Mouse (Mus musculus): Measurements from ENCODE around the gene Iqce. TPM values are rescaled to one million over a fixed set of nuclear protein-coding genes. Genes with fewer than 3 reads are reported as not detected.

Gene Iqce
- polyA plus RNA-seq (2016; fragmentation: Nextera tagmentation; extraction: Ambion mirVana), result 25.9 and 29.7 TPM in 2 replicates

GRCm38 (mm10) chr5:140702103-140702513, at the start of gene Iqce:
Iqce (minus strand) TSS chr5:140702378.
- 1% methylated on average over 30 of the region's 33 CpGs for WGBS
- ATAC-seq (ENCODE audit: insufficient number of reproducible peaks, insufficient read depth, low FRiP score, low TSS enrichment), result peak; percentile 44
- H3K27me3 ChIP-seq, result no peaks in the 10 kb centered on the region
- H3K4me2 ChIP-seq (replicated peaks), result peak within 1 kb of the TSS; percentile 72
- no peaks in the 10 kb centered on the region for H3K9me3 ChIP-seq
- H3K27ac ChIP-seq, result peak within 1 kb of the TSS; percentile 81
- peak within 1 kb of the TSS; percentile 73 for H3K9ac ChIP-seq
- H3K4me1 ChIP-seq, result peaks cover 21% of the 10 kb centered on the region
- H3K36me3 ChIP-seq, result peaks cover 12% of the 10 kb centered on the region
- peak within 1 kb of the TSS; percentile 80 for H3K4me3 ChIP-seq

GRCm38 (mm10) chr5:140750925-140751324, 48.7 kb upstream of the Iqce start:
- H3K4me1 ChIP-seq, result peaks cover 7% of the 10 kb centered on the region; the same call in 1 of the 2 replicates
- H3K4me2 ChIP-seq (replicated peaks), result no peak overlapping the region
- no peaks in the 10 kb centered on the region for H3K27me3 ChIP-seq
- H3K9me3 ChIP-seq, result no peaks in the 10 kb centered on the region
- 0% methylated on average over 1 of the region's 2 CpGs for WGBS
- H3K36me3 ChIP-seq, result no peaks in the 10 kb centered on the region
- ATAC-seq (ENCODE audit: insufficient number of reproducible peaks, insufficient read depth, low FRiP score, low TSS enrichment), result no peak
- no peak overlapping the region for H3K9ac ChIP-seq
- no peak overlapping the region for H3K27ac ChIP-seq
- no peak overlapping the region for H3K4me3 ChIP-seq

DNA sequence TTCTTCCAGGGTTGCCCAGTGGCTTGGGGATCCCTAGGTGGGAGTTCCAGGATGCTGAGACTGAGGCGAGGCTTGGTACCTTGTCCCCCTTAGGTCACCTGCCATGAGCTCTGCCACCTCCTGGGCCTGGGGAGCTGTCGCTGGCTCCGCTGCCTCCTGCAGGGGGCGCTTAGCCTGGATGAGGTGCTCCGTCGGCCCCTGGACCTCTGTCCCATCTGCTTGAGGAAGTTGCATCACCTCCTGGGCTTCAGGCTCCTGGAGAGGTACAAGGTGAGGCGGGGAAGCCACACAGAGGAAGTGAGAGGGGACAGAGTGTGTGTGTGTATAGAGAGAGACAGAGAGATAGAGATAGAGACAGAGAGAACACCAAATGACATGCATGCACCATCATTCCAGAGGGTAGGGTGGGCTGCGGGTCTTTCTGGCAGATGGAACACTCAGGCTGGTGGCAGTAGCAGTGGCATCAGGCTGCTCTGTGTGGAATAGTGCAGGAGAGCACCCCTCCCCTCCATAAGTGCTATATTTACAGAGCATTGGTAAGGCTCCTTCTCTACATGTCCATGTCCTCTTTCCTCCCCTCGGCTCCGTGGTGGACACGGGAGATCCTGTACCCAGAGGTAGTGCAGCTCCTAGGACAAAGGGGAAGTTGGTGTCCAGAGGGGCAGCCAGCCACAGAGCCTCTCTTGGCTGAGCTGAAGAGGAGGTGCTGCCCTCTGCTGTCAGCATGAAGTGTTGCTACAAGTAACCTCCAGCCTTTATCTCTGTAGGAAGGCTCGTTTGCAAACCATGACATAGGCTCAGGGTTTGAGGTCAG, 47.1 kb upstream of the Iqce start:
- WGBS, result 19% methylated on average over 12 of the region's 12 CpGs
- Histone ChIP-seq H3K4me2 (replicated peaks) (peak overlapping the region; percentile 47), H3K4me3 (peak overlapping the region; percentile 26), H3K27me3 (no peaks in the 10 kb centered on the region), H3K4me1 (peaks cover 7% of the 10 kb centered on the region; the same call in 1 of the 2 replicates), H3K9me3 (no peaks in the 10 kb centered on the region), H3K27ac (0 out of 2 replicates have a peak overlapping the region, but pooled peaks have one; percentile 26), H3K36me3 (no peaks in the 10 kb centered on the region), H3K9ac (peak overlapping the region; percentile 29)
- no peak; the same call in 1 of the 2 replicates for ATAC-seq (ENCODE audit: insufficient number of reproducible peaks, insufficient read depth, low FRiP score, low TSS enrichment)

- Histone ChIP-seq H3K4me1 (peaks cover 12% of the 10 kb centered on the region), H3K27ac (no peak overlapping the region), H3K4me3 (no peak overlapping the region), H3K36me3 (no peaks in the 10 kb centered on the region), H3K4me2 (replicated peaks) (no peak overlapping the region), H3K27me3 (0 out of 2 replicates have a peak, but pooled peaks cover 3% of the 10 kb centered on the region), H3K9ac (no peak overlapping the region), H3K9me3 (no peaks in the 10 kb centered on the region)
- ATAC-seq (ENCODE audit: insufficient number of reproducible peaks, insufficient read depth, low FRiP score, low TSS enrichment), result no peak
- WGBS, result 87% methylated on average over 10 of the region's 10 CpGs
Measured at GRCm38 (mm10) chr5:140748425-140748824, 46.2 kb upstream of the Iqce start.

- no peak for ATAC-seq (ENCODE audit: insufficient number of reproducible peaks, insufficient read depth, low FRiP score, low TSS enrichment)
- no peak overlapping the region for H3K27ac ChIP-seq
- no peak overlapping the region for H3K4me2 ChIP-seq (replicated peaks)
- H3K4me1 ChIP-seq, result peaks cover 6% of the 10 kb centered on the region; the same call in 1 of the 2 replicates
- H3K9me3 ChIP-seq, result no peaks in the 10 kb centered on the region
- WGBS, result 29% methylated on average over 12 of the region's 12 CpGs
- no peak overlapping the region for H3K4me3 ChIP-seq
- no peak overlapping the region for H3K9ac ChIP-seq
- H3K27me3 ChIP-seq, result 0 out of 2 replicates have a peak, but pooled peaks cover 3% of the 10 kb centered on the region
- H3K36me3 ChIP-seq, result no peaks in the 10 kb centered on the region
Measured at GRCm38 (mm10) chr5:140743706-140744131, 41.5 kb upstream of the Iqce start.

- no peak for ATAC-seq (ENCODE audit: insufficient number of reproducible peaks, insufficient read depth, low FRiP score, low TSS enrichment)
- H3K27ac ChIP-seq, result no peak overlapping the region
- H3K4me3 ChIP-seq, result no peak overlapping the region
- peaks cover 11% of the 10 kb centered on the region for H3K27me3 ChIP-seq
- H3K9me3 ChIP-seq, result no peaks in the 10 kb centered on the region
- no peaks in the 10 kb centered on the region for H3K36me3 ChIP-seq
- no peak overlapping the region for H3K9ac ChIP-seq
- no peak overlapping the region for H3K4me2 ChIP-seq (replicated peaks)
- peaks cover 6% of the 10 kb centered on the region; the same call in 1 of the 2 replicates for H3K4me1 ChIP-seq
Measured at GRCm38 (mm10) chr5:140741877-140742276, 39.7 kb upstream of the Iqce start.

GRCm38 (mm10) chr5:140741040-140741439, 38.9 kb upstream of the Iqce start:
- Histone ChIP-seq H3K27ac (no peak overlapping the region), H3K9me3 (peaks cover 5% of the 10 kb centered on the region; the same call in 1 of the 2 replicates), H3K4me3 (no peak overlapping the region), H3K4me1 (peaks cover 6% of the 10 kb centered on the region; the same call in 1 of the 2 replicates), H3K9ac (no peak overlapping the region), H3K4me2 (replicated peaks) (no peak overlapping the region), H3K36me3 (no peaks in the 10 kb centered on the region), H3K27me3 (peaks cover 19% of the 10 kb centered on the region)
- 71% methylated on average over 11 of the region's 11 CpGs for WGBS
- ATAC-seq (ENCODE audit: insufficient number of reproducible peaks, insufficient read depth, low FRiP score, low TSS enrichment), result no peak

DNA sequence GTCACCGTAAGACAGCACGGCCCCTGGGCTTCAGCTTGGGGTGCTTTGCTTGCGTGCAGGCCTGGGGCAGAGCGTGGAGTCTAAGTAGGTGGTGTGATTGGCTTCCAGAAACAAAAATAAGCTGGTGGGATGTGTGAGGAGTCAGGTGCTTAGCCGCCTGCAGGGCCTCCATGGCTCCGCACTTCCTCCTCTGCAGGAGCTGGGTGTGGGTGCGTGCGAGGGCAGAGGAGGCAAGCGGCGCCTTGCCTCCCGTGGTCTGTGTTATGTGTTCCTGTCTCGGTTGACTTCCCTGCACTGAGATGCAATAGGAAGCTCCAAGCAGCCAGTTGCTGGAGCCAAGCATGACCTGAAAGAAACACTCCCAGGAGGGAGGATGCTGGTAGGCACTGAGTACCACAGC, 37.6 kb upstream of the Iqce start:
- H3K9me3 ChIP-seq, result peaks cover 5% of the 10 kb centered on the region; the same call in 1 of the 2 replicates
- H3K36me3 ChIP-seq, result no peaks in the 10 kb centered on the region
- H3K27me3 ChIP-seq, result peaks cover 32% of the 10 kb centered on the region
- H3K9ac ChIP-seq, result no peak overlapping the region
- peaks cover 14% of the 10 kb centered on the region; the same call in 1 of the 2 replicates for H3K4me1 ChIP-seq
- no peak overlapping the region for H3K27ac ChIP-seq
- H3K4me2 ChIP-seq (replicated peaks), result no peak overlapping the region
- no peak for ATAC-seq (ENCODE audit: insufficient number of reproducible peaks, insufficient read depth, low FRiP score, low TSS enrichment)
- H3K4me3 ChIP-seq, result no peak overlapping the region
- WGBS, result 80% methylated on average over 12 of the region's 12 CpGs

- no peak overlapping the region for H3K9ac ChIP-seq
- peaks cover 32% of the 10 kb centered on the region for H3K27me3 ChIP-seq
- H3K4me1 ChIP-seq, result peaks cover 8% of the 10 kb centered on the region; the same call in 1 of the 2 replicates
- H3K27ac ChIP-seq, result no peak overlapping the region
- H3K4me2 ChIP-seq (replicated peaks), result peak overlapping the region; percentile 61
- no peak overlapping the region for H3K4me3 ChIP-seq
- no peak for ATAC-seq (ENCODE audit: insufficient number of reproducible peaks, insufficient read depth, low FRiP score, low TSS enrichment)
- peaks cover 5% of the 10 kb centered on the region; the same call in 1 of the 2 replicates for H3K9me3 ChIP-seq
- no peaks in the 10 kb centered on the region for H3K36me3 ChIP-seq
- 19% methylated on average over 13 of the region's 13 CpGs for WGBS
Measured at GRCm38 (mm10) chr5:140736166-140736565, 34.0 kb upstream of the Iqce start.

DNA sequence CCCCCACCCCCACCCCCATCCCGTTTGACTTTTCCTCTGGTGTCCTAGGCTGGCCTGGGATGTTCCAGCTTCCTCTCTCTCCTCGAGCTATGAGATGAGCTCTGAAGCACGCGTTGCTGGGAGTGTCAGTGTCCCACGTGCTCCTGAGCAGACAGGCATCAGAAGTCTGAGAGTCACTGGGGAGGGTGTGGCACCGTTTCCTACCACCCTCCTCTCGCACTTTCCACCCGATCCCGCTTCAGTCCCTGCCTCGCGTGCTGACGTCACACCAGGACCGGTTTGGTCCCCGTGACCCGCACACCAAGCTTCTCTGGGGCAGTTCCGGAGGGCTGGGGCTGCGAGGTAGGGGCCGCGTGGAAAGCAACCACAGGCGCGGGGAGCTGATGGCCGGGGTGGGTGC, 33.1 kb upstream of the Iqce start:
- Histone ChIP-seq H3K4me1 (peaks cover 8% of the 10 kb centered on the region; the same call in 1 of the 2 replicates), H3K4me2 (replicated peaks) (peak overlapping the region; percentile 61), H3K9ac (peak overlapping the region; percentile 36; the same call in 1 of the 2 replicates), H3K4me3 (peak overlapping the region; percentile 35), H3K27ac (no peak overlapping the region), H3K36me3 (no peaks in the 10 kb centered on the region), H3K27me3 (peaks cover 32% of the 10 kb centered on the region), H3K9me3 (peaks cover 5% of the 10 kb centered on the region; the same call in 1 of the 2 replicates)
- no peak for ATAC-seq (ENCODE audit: insufficient number of reproducible peaks, insufficient read depth, low FRiP score, low TSS enrichment)
- 3% methylated on average over 22 of the region's 22 CpGs for WGBS

GRCm38 (mm10) chr5:140733336-140733735, 31.2 kb upstream of the Iqce start:
- Histone ChIP-seq H3K27me3 (peaks cover 32% of the 10 kb centered on the region), H3K4me2 (replicated peaks) (no peak overlapping the region), H3K36me3 (no peaks in the 10 kb centered on the region), H3K9me3 (peaks cover 5% of the 10 kb centered on the region; the same call in 1 of the 2 replicates), H3K4me3 (no peak overlapping the region), H3K4me1 (peaks cover 8% of the 10 kb centered on the region; the same call in 1 of the 2 replicates), H3K9ac (no peak overlapping the region), H3K27ac (no peak overlapping the region)
- WGBS, result 71% methylated on average over 3 of the region's 3 CpGs
- no peak for ATAC-seq (ENCODE audit: insufficient number of reproducible peaks, insufficient read depth, low FRiP score, low TSS enrichment)

DNA sequence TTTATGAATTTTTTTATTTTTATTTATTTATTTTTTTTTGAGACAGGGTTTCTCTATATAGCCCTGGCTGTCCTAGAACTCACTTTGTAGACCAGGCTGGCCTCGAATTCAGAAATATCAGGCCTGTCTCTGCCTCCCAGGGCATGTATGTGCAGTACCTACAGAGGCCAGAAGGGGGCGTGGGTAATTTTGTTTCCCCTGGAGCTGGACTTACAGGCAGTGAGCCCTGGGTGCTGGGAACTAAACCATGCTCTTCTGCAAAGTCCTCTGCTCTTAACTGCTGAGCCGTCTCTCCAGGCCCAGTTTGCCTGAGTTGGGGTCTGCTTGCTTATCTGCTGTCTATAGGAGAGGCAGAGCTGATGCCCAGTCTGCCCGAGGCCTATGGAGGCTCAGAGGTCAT, 30.0 kb upstream of the Iqce start:
- 64% methylated on average over 4 of the region's 4 CpGs for WGBS
- no peaks in the 10 kb centered on the region for H3K36me3 ChIP-seq

More for the DNA sequence above, 30.0 kb upstream of the Iqce start:
- Histone ChIP-seq H3K4me3 (no peak overlapping the region), H3K27ac (no peak overlapping the region), H3K9me3 (peaks cover 5% of the 10 kb centered on the region; the same call in 1 of the 2 replicates), H3K4me2 (replicated peaks) (no peak overlapping the region), H3K27me3 (peaks cover 27% of the 10 kb centered on the region), H3K4me1 (peaks cover 8% of the 10 kb centered on the region; the same call in 1 of the 2 replicates), H3K9ac (no peak overlapping the region)
- ATAC-seq (ENCODE audit: insufficient number of reproducible peaks, insufficient read depth, low FRiP score, low TSS enrichment), result no peak
